ENCODE assay signal across 7 mouse cellular contexts in the genomic region with DNA sequence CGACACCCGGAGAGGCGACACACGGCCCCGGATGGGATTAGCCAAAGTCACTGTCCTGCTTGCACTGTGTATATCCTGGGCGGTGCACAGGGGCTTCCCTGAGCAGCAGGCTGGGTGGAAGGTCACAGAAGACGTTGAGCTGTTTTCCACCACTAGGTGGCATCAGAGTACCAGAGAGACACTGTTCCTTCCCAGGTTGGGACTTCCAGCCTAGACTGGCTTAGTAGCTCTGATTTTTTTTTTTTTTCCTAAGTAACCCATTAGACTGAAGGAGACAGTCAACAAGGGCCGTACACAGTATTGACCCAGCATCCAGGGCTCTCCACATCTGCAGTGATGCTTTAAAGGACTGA.
DNase-seq lines count a peak whose midpoint lies in the region; ATAC-seq and TF ChIP-seq lines count a peak whose summit lies in the region.

No protein-coding gene starts in this region.

- intact Hi-C loops in gastrocnemius, adult 2 months (cut with DNase I) = loop anchor here (1.0 to 2.0 kb wide), 2 partner anchors 119 to 460 kb away; no protein-coding TSS in a partner anchor

- TF ChIP-seq CTCF in gastrocnemius, adult 2 months (IDR thresholded peaks at IDR 0.05) = peak; percentile 94

- ATAC-seq in megakaryocyte, adult 5-6 weeks (ENCODE audit: poor library complexity, severe bottlenecking) = peak; percentile 95

- DNase-seq in ZHBTc4 (ENCODE audit: low read depth, low spot score) = peak; percentile 89
- peak; percentile 76 to 87 for DNase-seq in cerebellum, postnatal 25 days
- DNase-seq in gastrocnemius, adult 2 months = peak; percentile 69
- DNase-seq in hindlimb bud, embryonic 11.5 days (ENCODE audit: extremely low spot score, low read depth, low spot score) = peak; percentile 79
- peak; percentile 32 to 39 for DNase-seq in left cerebral cortex, adult 8-10 months (ENCODE audit: low spot score in 2 of 2)
- peak; percentile 69 to 71 for DNase-seq in right cerebral cortex, adult 2 months (ENCODE audit: low spot score in 2 of 2)

- no peak overlapping the region for H3K27ac ChIP-seq in gastrocnemius, adult 2 months

- no peak overlapping the region for H3K4me3 ChIP-seq in gastrocnemius, adult 2 months

Comparison
In these comparisons a context has a peak if more than half of its experiments do, and no peak if none do; other contexts are left out.
1. DNase-seq: peak in every context shown above with its lines; median percentile 89 in ZHBTc4; 82 in cerebellum, postnatal 25 days; 79 in hindlimb bud, embryonic 11.5 days; 70 in right cerebral cortex, adult 2 months; 69 in gastrocnemius, adult 2 months; 36 in left cerebral cortex, adult 8-10 months.